Mouse (Mus musculus): ENCODE data around the gene Itprid2.

DNA sequence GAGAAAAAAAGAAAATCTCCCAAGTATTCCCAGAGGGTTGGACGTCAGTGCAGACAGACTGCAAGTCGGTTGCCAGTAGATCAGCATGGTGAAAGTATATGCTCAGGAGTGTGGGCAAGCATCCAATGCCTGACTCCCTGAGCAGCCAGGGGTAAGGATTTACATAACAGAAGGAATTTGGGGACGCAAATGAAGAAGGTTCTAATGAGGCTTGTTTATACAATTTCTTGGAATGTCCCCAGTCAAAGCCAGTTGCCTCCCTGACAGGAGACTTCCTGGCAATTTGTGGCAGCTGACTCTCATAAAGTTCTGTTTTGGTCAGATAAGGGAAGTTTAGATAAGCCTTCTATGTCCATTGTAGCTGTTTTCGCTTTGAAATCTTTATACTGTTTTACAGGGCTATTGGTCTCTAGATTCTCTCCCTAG, 33.4 kb upstream of the Itprid2 start:
- TF ChIP-seq CTCF (conservative IDR thresholded peaks at IDR 0.05; ENCODE audit: low read length) (no peak), POU5F1 (IDR thresholded peaks at IDR 0.05; ENCODE audit: borderline replicate concordance, low read length) (no peak), NANOG (IDR thresholded peaks at IDR 0.05; ENCODE audit: borderline replicate concordance, low read length) (no peak)
